Mouse (Mus musculus) intestine, embryonic 14.5 days (tissue): ENCODE results near the gene Zcchc14. TPM values are rescaled to one million over a fixed set of nuclear protein-coding genes. Genes with fewer than 3 reads are reported as not detected.

Experiments
- ATAC-seq: fragments of 200-750 bp; cut with Nextera tagmentation; replicated peaks from 2 replicates; pipeline ENCODE4 v1.8.0; 2017; ENCODE audit warnings: low read depth, moderate number of reproducible peaks, moderate TSS enrichment, moderate library complexity; ENCODE audit not compliant: low FRiP score, low TSS enrichment
- DNase-seq: peaks from one replicate; pipeline ENCODE4 v3.0.0-alpha.2; 2018; ENCODE audit warnings: low spot score
- H3K27ac ChIP-seq: fragments of 300-500 bp; sonication (generic); 2 replicates; pipeline ENCODE4 v1.5.1; 2014; ENCODE audit warnings: low read depth, mild to moderate bottlenecking, control low read depth
- H3K27me3 ChIP-seq: fragments of 300-500 bp; sonication (generic); replicated peaks from 2 replicates; pipeline ENCODE4 v1.6.1; 2014; ENCODE audit warnings: low read length, control low read depth; ENCODE audit not compliant: control insufficient read depth, insufficient read depth
- H3K36me3 ChIP-seq: fragments of 300-500 bp; sonication (generic); 2 replicates; pipeline ENCODE4 v1.6.1; 2014; ENCODE audit warnings: low read length, control low read depth; ENCODE audit not compliant: control insufficient read depth, insufficient read depth
- H3K4me1 ChIP-seq: fragments of 300-500 bp; sonication (generic); replicated peaks from 2 replicates; pipeline ENCODE4 v1.6.1; 2014; ENCODE audit warnings: low read length, control low read depth, mixed read lengths; ENCODE audit not compliant: control insufficient read depth, insufficient read depth
- H3K4me2 ChIP-seq: fragments of 300-500 bp; sonication (generic); 2 replicates; pipeline ENCODE4 v1.6.1; 2014; ENCODE audit warnings: low read length
- H3K4me3 ChIP-seq: fragments of 300-500 bp; sonication (generic); 2 replicates; pipeline ENCODE4 v1.5.1; 2014; ENCODE audit warnings: low read depth, low read length, control low read depth, mixed read lengths
- H3K9ac ChIP-seq: fragments of 300-500 bp; sonication (generic); 2 replicates; pipeline ENCODE4 v1.6.1; 2014; ENCODE audit warnings: mild to moderate bottlenecking, low read length
- H3K9me3 ChIP-seq: fragments of 300-500 bp; sonication (generic); 2 replicates; pipeline ENCODE4 v1.6.1; 2016; ENCODE audit warnings: low read length, control low read depth; ENCODE audit not compliant: control insufficient read depth
- WGBS: fragments of 180-500 bp; shearing (Covaris S2); extraction: QIAGEN DNeasy Blood & Tissue Kit; methylation state at CpG from one replicate; pipeline ENCODE4 v1.1.7; 2014; 5-methylcytosine and 5-hydroxymethylcytosine counted together
- polyA plus RNA-seq: library from polyadenylated mRNA; unstranded; fragments of >200 nt; fragmentation: Nextera tagmentation; extraction: Ambion mirVana; gene quantifications from 2 replicates; pipeline ENCODE4 v1.2.1, GENCODE M21; 2014

Gene Zcchc14
- polyA plus RNA-seq, 1 experiment from 2014 or later: 21.9 TPM

DNA sequence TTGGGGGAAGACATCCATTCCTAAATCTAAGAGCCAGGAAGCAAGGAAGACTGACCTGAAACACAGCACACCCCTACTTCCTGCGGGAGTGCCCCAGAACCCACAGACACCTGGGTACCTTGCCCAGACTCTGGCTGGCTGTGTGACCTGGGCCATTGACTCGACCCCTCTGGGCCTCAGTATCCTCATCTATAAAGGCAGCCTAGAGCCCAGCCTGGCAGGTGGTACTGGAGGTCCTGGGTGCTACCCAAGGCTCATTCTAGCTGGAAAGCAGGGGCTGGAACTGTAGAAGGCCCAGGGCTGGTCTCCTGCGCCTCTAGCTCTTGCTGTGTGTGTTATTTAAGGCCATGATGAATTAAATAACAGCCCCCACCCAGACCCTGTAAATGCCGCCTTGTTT is 1.4 kb upstream of the Zcchc14 start:
- no peaks in the 10 kb centered on the region for H3K27me3 ChIP-seq
- peak overlapping the region; percentile 67; the same call in 1 of the 2 replicates for H3K4me3 ChIP-seq
- no peak overlapping the region; the same call in 1 of the 2 replicates for H3K9ac ChIP-seq
- H3K4me1 ChIP-seq: peaks cover 26% of the 10 kb centered on the region
- no peak for DNase-seq
- peak overlapping the region; percentile 80 for H3K4me2 ChIP-seq
- no peaks in the 10 kb centered on the region for H3K9me3 ChIP-seq
- no peak overlapping the region for H3K27ac ChIP-seq
- no peaks in the 10 kb centered on the region; the same call in 1 of the 2 replicates for H3K36me3 ChIP-seq
- WGBS: 82% methylated on average over 4 of the region's 4 CpGs
- no peak for ATAC-seq

DNA sequence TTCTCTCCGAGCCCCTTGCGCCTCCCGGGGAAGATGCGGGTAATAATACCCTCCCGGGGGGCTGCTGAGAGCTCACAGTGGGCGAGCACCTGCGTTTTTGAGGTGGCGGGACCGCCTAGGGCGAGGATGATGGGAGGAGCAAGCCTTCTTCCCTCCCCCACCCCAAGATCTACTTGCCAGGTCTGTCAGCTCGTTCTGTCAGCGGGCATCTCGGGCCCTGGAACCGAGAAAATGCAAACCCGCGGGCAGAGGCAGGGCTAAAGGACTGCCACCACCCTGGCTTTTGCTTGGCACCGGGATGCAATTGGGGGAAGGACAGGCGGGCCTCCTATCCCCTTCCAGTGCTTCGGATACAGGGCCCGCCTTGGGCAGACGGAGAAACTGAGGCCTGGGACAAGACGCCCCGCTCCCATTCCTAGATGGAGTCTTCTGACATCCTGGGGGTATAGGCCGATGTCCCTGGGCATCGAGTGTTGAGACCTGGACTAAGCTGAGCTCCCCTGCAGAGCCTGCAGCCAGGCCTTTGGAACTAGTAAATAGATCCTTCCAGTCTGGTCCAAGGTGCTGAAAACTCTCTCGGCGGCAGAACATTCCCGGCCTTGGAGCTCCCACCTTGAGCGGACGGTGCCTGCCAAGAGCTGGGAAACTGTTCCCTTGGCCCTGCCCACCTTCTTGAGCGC is 779 bp upstream of the Zcchc14 start:
- ATAC-seq (peak; percentile 40), DNase-seq (no peak)
- H3K4me2 ChIP-seq: peak overlapping the region; percentile 80
- peak overlapping the region; percentile 78 for H3K9ac ChIP-seq
- no peaks in the 10 kb centered on the region for H3K9me3 ChIP-seq
- 1% methylated on average over 31 of the region's 31 CpGs for WGBS
- peaks cover 26% of the 10 kb centered on the region for H3K4me1 ChIP-seq
- H3K27me3 ChIP-seq: no peaks in the 10 kb centered on the region
- H3K4me3 ChIP-seq: peak overlapping the region; percentile 67
- no peaks in the 10 kb centered on the region; the same call in 1 of the 2 replicates for H3K36me3 ChIP-seq
- peak overlapping the region; percentile 92 for H3K27ac ChIP-seq

DNA sequence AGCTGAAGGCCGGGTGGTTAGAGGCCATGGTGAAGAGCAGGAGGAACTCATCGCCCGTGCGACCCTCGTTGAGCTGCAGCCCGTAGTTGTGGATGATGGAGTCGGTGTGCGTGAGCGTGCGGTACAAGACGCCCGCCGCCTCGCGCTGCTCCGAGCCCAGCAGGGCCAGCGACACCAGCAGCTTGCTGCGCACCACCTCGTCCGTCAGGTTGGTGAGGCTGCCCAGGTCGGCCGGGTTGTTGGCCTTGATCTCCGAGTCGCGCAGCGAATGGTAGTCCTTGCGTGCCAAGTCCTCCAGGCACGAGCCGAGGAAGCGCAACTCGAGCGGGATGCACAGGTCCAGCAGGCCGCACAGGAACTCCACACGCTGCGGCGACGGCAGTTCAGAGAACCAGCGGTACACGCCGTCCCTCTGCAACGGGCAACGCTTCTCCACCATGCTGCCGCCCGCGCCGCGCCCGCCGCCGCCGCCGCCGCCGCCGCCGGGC is 783 bp downstream of the Zcchc14 start:
- H3K4me2 ChIP-seq: peak overlapping the region; percentile 98
- H3K27ac ChIP-seq: no peak overlapping the region
- H3K4me3 ChIP-seq: peak overlapping the region; percentile 72
- H3K27me3 ChIP-seq: no peaks in the 10 kb centered on the region
- no peaks in the 10 kb centered on the region; the same call in 1 of the 2 replicates for H3K36me3 ChIP-seq
- H3K9ac ChIP-seq: peak overlapping the region; percentile 36
- peaks cover 30% of the 10 kb centered on the region for H3K4me1 ChIP-seq
- ATAC-seq (no peak), DNase-seq (peak; percentile 82)
- H3K9me3 ChIP-seq: no peaks in the 10 kb centered on the region
- under 1% methylated on average over 55 of the region's 56 CpGs for WGBS

DNA sequence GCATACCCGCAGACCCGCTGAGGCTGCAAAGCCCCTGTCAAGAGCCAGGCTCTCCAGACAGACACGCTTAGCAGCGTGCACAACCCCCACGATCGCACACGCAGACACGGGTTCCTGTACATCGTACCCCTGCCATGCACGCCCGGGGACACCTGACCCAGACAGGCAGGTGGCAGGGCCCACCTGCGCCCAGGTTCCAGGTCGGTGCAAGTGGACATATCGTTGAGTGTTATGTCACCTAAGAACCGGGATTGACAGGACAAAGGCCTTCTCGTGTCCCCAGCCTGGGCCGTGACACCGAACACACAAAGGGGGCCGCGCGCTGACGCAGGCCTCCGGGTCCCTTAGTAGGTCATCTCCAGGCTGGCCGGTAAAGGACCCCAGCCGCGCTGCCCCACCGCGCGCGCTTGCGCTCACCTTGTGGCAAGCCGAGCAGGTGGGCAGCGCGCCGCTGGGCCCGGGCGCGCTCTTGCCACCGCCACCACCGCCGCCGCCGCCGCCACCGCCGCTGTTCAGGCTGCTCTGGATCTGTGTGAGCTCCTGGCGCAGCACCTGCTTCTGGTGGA is 1.3 kb downstream of the Zcchc14 start:
- Histone ChIP-seq H3K9me3 (no peaks in the 10 kb centered on the region), H3K4me1 (peaks cover 30% of the 10 kb centered on the region), H3K4me3 (peak overlapping the region; percentile 72), H3K27ac (no peak overlapping the region), H3K4me2 (peak overlapping the region; percentile 98), H3K9ac (peak overlapping the region; percentile 36), H3K27me3 (no peaks in the 10 kb centered on the region), H3K36me3 (no peaks in the 10 kb centered on the region; the same call in 1 of the 2 replicates)
- DNase-seq: no peak
- ATAC-seq: no peak
- 9% methylated on average over 47 of the region's 47 CpGs for WGBS

DNA sequence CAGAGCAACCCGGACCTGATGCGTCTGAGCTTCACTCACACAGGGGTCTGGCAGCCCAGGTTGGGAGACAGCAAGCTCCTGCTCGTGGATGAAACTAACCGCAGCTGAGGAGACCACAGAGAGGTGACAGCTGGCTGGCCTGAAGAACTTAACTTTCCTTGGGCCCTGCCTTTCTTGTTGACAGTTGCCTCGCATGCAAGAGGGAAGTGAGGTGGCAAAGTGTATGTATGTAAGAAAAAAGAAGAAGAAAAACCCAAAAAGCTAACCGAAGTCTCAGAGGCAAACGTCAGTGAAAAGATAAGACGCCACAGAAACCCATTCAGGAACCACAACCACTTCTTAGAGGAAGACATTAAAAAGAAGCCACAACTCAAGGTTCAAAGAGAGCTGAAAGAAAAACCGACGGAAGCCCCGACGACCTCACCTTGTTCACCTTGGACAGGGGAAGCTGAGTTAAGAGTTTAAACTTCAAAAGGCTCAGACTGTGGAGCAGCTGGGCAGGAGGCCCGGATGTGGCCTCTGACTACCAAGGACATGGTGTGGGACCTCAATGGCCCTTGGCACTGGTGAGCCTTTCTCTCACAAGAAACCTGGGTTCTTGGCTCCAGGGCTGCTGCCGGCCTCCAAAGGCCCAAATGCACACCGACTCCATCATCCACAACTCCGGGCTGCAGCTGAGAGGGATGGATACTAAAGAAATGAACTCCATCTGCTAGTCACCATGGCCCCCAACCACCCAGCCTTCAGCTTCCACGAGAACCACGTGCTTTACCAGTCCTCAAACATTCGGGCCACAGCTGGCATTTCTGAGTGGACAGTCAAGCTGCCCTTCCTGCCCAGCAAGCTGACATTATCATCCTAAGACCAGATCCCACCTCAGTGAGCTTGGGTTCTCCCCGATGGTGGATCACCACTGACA is 2.1 kb downstream of the Zcchc14 start:
- H3K4me2 ChIP-seq: peak overlapping the region; percentile 98

DNA sequence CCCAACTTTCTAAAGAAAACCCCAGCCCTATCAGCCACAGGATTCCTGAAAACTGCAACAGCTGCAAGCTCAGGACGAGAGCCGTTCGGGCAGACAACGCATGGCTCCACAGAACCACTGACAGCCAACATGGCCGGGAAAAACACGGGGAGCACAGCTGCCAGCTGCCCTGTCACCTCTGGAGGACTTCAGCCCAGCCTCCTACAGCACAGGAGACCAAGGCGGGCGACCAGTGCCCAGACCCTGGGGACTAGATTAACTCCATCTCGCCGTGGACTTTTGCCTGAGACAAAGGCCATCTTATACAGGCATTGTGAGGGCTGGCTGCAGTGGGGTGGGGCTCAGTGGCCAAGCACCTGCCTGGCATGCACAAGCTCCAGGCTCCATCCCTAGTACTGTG is 2.8 kb downstream of the Zcchc14 start:
- H3K36me3 ChIP-seq: no peaks in the 10 kb centered on the region; the same call in 1 of the 2 replicates
- no peak overlapping the region for H3K9ac ChIP-seq
- H3K4me1 ChIP-seq: peaks cover 33% of the 10 kb centered on the region
- WGBS: 67% methylated on average over 10 of the region's 10 CpGs
- ATAC-seq: no peak
- no peak overlapping the region for H3K27ac ChIP-seq
- peak overlapping the region; percentile 98 for H3K4me2 ChIP-seq
- peak overlapping the region; percentile 72; the same call in 1 of the 2 replicates for H3K4me3 ChIP-seq
- no peak for DNase-seq
- no peaks in the 10 kb centered on the region for H3K27me3 ChIP-seq
- no peaks in the 10 kb centered on the region for H3K9me3 ChIP-seq

More for the DNA sequence above, 2.1 kb downstream of the Zcchc14 start:
- Histone ChIP-seq H3K36me3 (no peaks in the 10 kb centered on the region; the same call in 1 of the 2 replicates), H3K9me3 (no peaks in the 10 kb centered on the region), H3K27ac (no peak overlapping the region), H3K4me1 (peaks cover 30% of the 10 kb centered on the region), H3K9ac (peak overlapping the region; percentile 36), H3K27me3 (no peaks in the 10 kb centered on the region), H3K4me3 (peak overlapping the region; percentile 72)
- ATAC-seq: no peak
- DNase-seq: no peak
- 62% methylated on average over 20 of the region's 20 CpGs for WGBS

DNA sequence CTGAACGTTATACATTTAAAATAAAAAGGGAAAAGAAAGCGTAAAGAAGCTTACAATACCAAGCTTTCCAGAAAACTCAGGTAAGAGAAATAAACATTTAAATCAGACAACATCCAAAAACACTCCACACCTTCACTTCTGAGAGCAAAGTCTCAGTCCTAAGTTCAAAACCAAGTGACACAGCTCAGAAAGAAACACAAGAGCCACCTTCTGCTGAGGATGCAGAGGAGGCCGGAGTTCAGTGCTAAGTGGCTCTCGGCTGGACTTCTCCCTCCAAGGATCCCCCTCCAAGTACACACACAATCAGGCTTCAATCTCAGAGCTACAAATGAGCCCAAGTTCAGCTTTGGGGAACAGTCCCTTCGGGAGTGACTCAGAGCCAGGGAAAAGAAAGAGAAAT is 3.3 kb downstream of the Zcchc14 start:
- no peaks in the 10 kb centered on the region for H3K9me3 ChIP-seq
- H3K27me3 ChIP-seq: no peaks in the 10 kb centered on the region
- H3K9ac ChIP-seq: no peak overlapping the region
- H3K36me3 ChIP-seq: no peaks in the 10 kb centered on the region; the same call in 1 of the 2 replicates
- peak overlapping the region; percentile 72; the same call in 1 of the 2 replicates for H3K4me3 ChIP-seq
- WGBS: 73% methylated on average over 5 of the region's 5 CpGs
- no peak for DNase-seq
- H3K4me2 ChIP-seq: peak overlapping the region; percentile 98
- peaks cover 33% of the 10 kb centered on the region for H3K4me1 ChIP-seq
- ATAC-seq: no peak
- H3K27ac ChIP-seq: no peak overlapping the region

DNA sequence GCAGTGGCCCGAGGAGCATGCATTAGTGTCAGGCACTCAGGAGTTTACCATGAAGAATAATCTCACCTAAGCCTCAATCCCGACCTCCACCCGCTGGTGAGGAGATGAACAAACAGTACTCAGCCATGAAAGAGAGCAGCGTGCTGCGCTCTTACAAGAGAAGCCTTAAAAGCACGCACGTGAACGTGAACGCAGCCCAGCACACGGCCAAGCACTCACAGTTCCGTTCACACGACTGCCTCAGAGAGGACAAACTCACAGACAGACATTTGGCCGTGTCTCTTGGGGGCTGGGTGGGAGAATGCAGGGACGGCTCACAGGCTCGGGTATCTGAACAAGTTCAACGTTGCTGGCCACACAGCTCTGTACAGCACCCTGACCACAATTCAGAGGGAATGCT is 4.2 kb downstream of the Zcchc14 start:
- H3K9me3 ChIP-seq: no peaks in the 10 kb centered on the region
- 62% methylated on average over 16 of the region's 16 CpGs for WGBS
- H3K36me3 ChIP-seq: no peaks in the 10 kb centered on the region; the same call in 1 of the 2 replicates
- DNase-seq (no peak), ATAC-seq (no peak)
- no peak overlapping the region for H3K9ac ChIP-seq
- no peak overlapping the region for H3K4me2 ChIP-seq
- no peaks in the 10 kb centered on the region for H3K27me3 ChIP-seq
- H3K27ac ChIP-seq: no peak overlapping the region
- no peak overlapping the region for H3K4me3 ChIP-seq
- peaks cover 28% of the 10 kb centered on the region for H3K4me1 ChIP-seq
